Mouse (Mus musculus): ENCODE measurements around the gene Tmem192.

Tmem192 gene

GRCm38 (mm10) chr8:64946820-64947697, at the start of gene Tmem192:
Gene Tmem192 (plus strand): TSS chr8:64947185.
- DNase-seq, result peak; percentile 97

GRCm38 (mm10) chr8:64898710-64899109, 48.3 kb upstream of the Tmem192 start:
- DNase-seq, result no peak

DNA sequence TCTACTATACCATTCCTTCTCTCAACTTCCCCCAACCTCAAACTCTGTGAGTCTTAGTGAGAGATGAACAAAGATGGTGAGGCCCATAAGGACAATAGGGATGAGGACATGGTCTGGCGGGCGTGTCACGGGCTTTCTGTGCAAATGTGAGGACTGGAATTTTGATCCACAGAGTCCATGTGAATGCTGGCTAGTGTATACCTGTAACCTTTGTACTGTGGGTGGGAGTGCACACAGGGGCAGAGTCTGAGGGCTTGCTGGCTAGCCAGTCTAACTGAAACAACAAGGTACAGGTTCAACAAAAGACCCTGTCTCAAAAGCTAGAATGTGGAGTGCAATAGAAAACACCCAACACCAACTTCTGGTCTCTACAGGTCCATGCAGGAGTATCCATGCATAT, 46.3 kb upstream of the Tmem192 start:
- DNase-seq, result no peak

GRCm38 (mm10) chr8:64901527-64902156, 45.3 kb upstream of the Tmem192 start:
- DNase-seq, result no peak

- no peak for DNase-seq
These were observed 44.8 kb upstream of the Tmem192 start for GRCm38 (mm10) chr8:64902191-64902590.

DNA sequence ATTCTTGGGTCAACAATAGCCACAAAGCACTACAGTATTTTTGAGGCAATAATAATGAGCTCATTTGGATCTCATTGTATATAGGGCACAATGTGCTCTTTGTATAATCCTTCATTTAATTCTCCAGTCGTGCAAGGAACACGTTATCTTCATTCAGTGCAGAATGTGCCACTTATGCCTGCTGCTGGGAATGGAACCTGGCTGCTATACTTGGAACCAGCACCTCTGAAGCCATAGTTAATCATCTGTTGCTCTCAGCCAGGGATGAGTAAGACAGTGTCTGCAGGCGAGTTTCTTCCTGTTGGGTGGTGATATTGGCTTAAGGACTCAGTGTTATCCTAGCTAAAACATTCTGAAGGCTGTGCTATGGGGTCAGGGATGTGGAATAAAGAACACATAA, 43.2 kb upstream of the Tmem192 start:
- DNase-seq, result no peak

GRCm38 (mm10) chr8:64910026-64910425, 37.0 kb upstream of the Tmem192 start:
- no peak for DNase-seq

GRCm38 (mm10) chr8:64916793-64917192, 30.2 kb upstream of the Tmem192 start:
- DNase-seq, result no peak

GRCm38 (mm10) chr8:64923329-64923728, 23.7 kb upstream of the Tmem192 start:
- no peak for DNase-seq

- no peak for DNase-seq
These were observed 21.2 kb upstream of the Tmem192 start for GRCm38 (mm10) chr8:64925762-64926161.

GRCm38 (mm10) chr8:64926355-64926754, 20.6 kb upstream of the Tmem192 start:
- no peak for DNase-seq

DNA sequence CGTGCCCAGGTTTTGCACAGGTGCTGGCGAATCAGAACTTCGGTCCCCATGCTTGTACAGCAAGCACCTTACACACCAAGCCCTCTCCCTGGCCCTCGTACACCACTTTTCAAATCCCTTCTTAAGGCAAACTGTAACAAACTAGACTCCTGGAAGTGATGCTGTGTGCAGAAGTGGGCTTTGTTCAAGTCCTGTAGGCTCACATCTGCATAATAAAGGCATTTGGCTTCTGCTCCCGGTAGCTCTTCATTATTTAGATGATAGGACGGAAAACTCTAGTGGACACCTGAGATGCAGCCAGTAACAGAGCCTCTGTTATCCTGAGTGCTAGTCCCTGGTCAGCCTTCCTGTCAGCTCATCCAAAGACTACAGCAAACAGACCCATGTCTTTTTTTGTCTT, 18.0 kb upstream of the Tmem192 start:
- DNase-seq, result no peak

- DNase-seq, result no peak
These were observed 12.0 kb upstream of the Tmem192 start for GRCm38 (mm10) chr8:64934997-64935396.

DNA sequence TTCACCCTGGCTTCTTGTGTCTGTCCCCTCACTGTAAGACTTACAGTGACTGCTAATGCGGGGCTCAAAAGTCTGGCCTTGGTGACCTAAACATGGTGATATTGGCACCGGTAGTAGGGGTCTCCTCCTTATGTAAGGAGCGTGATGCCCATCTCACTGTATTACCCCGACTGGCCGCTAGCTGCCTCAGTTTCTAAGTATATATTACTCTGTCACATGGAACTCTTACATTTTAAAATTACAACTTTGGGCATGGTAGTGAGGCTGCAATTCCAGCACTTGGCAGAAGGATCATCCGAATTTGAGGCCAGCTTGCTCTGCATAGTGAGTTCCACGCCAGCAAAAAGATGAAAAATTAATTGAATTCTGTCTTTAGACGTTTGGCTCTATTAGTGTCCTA, 6.0 kb upstream of the Tmem192 start:
- no peak for DNase-seq

GRCm38 (mm10) chr8:64941495-64941894, 5.5 kb upstream of the Tmem192 start:
- peak; percentile 88 for DNase-seq

- no peak for DNase-seq
These were observed 4.0 kb upstream of the Tmem192 start for GRCm38 (mm10) chr8:64942946-64943345.

- DNase-seq, result no peak
These were observed 2.2 kb upstream of the Tmem192 start for GRCm38 (mm10) chr8:64944831-64945230.

GRCm38 (mm10) chr8:64945606-64946005, 1.4 kb upstream of the Tmem192 start:
- no peak for DNase-seq

GRCm38 (mm10) chr8:64946441-64946819, 555 bp upstream of the Tmem192 start:
- no peak for DNase-seq

GRCm38 (mm10) chr8:64947698-64948034, 681 bp downstream of the Tmem192 start:
- DNase-seq, result no peak

- DNase-seq, result no peak
These were observed 1.4 kb downstream of the Tmem192 start for GRCm38 (mm10) chr8:64948371-64948770.

- DNase-seq, result no peak
These were observed 5.1 kb downstream of the Tmem192 start for GRCm38 (mm10) chr8:64952101-64952500.

DNA sequence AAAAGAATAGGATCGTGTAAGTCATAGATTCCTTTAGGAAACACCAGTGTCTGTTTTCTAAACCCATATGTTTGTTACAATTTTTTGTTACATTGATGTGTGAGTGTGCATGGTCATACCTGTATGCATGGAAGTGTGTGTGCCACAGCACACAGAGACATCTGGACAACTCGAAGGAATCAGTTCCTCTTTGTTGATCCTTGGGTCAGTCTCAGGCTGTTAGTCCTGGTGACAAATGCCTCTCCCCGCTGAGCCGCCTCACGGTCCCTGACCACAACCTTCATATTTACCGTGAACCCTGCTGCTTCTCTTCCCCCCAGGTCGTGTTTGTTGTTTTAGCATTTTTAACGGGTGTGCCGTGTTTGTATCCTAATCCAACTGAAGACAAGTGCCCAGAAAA, 12.0 kb downstream of the Tmem192 start:
- no peak for DNase-seq

DNA sequence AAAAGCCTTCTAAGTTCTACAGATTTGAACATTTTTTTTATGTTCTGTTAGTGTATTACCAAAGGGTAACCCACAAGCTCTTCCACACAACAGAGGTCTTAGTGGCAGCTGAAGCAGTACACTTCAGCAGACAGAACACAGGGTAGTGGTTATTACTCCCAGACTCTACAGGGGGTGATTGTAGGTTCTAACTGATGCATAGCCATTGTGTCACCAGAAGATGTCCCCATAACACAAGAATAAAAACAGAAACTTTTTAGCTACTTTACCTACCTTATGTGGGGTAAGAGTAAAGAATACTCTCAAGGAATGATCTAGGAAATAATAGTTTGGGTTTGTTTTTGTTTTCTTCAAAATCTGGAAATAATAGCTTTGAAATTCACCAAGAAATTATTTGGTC, 15.9 kb downstream of the Tmem192 start:
- DNase-seq, result no peak
